Mouse (Mus musculus): ENCODE data around the gene Lhx5. TPM values are rescaled to one million over a fixed set of nuclear protein-coding genes. Genes with fewer than 3 reads are reported as not detected.
A peak's percentile ranks its signal among the peaks of the same experiment; 100 is the strongest.

Gene Lhx5
- polyA plus RNA-seq, 1 experiment from 2014 or later: not detected

DNA sequence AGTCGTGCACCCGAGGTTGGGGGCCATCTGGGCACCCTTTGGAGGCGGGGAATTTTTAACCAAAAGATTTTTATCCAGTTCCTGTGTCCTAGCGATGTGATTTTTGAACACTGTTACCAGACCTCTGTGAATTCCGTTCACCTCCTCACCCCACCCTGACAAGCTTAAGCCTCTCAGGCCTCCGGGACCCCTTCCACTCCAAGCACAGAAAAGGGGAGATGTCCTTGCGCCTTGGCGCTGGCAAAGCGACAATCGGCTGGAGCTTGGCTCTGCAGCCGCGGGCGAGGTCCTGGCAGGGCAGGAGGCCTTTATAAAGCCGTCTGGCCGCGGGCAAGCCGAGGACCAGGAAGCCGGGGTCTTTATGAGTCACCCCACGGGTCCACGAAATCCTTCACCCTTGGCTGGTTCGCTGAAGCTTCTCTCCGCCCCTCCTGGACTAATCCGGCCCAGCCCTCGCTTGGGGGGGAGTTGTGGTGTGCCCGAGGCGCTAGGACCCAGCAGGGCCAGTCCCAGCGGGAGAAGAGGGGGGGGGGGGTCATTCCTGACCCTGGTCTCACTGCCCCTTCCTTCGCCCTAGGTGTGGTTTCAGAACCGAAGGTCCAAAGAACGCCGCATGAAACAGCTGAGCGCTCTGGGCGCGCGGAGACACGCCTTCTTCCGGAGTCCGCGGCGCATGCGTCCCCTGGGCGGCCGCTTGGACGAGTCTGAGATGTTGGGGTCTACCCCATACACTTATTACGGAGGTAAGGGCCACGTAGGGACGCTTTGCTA, 4.4 kb downstream of the Lhx5 start:
- TF ChIP-seq CTCF (IDR thresholded peaks at IDR 0.05; ENCODE audit: low read depth): no peak
- Histone ChIP-seq H3K4me3 (replicated peaks; ENCODE audit: low read depth, low read length) (peak overlapping the region; percentile 36), H3K27me3 (ENCODE audit: insufficient read depth, low read length) (peaks cover 91% of the 10 kb centered on the region), H3K36me3 (ENCODE audit: insufficient read depth, low read length) (no peaks in the 10 kb centered on the region), H3K4me2 (ENCODE audit: low read length) (peak overlapping the region; percentile 58), H3K9ac (ENCODE audit: low read depth, low read length) (no peak overlapping the region), H3K9me3 (replicated peaks; ENCODE audit: low read length) (no peaks in the 10 kb centered on the region), H3K4me1 (replicated peaks; ENCODE audit: insufficient read depth, low read length) (peaks cover 8% of the 10 kb centered on the region; the same call in 1 of the 2 replicates), H3K27ac (no peak overlapping the region)
- DNase-seq (ENCODE audit: low spot score) (no peak), ATAC-seq (replicated peaks; ENCODE audit: low FRiP score, low read depth) (peak; percentile 47; the same call in 1 of the 2 replicates)
- WGBS: 1% methylated on average over 47 of the region's 47 CpGs

DNA sequence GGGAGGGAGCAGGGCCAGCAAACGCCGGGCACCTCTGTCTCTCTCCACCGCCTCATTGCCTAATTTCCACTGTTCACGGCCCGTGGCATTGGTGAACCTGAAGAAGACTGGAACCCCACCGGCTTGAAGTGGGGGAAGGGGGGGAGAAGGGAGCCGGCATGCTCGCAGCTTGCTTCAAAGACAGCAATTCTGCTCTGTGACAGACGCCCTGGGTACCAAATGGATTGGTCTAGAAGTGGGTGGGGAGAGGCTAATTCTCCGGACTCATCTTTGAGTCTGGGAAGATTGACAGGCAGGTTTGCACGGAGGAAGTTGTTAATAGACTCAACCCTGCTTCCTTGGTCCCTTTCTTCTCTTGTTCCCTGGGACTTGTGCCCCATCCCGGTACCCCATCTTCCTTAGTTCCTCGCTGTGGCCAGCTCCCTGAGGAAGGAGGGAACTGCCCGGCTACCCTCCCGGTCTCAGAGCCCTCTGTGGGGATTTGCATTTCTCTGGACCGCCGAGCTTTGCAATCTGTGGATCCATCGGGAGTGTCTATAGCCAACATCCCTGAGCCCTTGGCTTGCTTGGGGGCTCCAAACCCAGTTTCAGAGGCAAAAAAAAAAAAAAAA, 5.5 kb downstream of the Lhx5 start:
- Histone ChIP-seq H3K9ac (ENCODE audit: low read depth, low read length) (no peak overlapping the region), H3K4me1 (replicated peaks; ENCODE audit: insufficient read depth, low read length) (peaks cover 8% of the 10 kb centered on the region; the same call in 1 of the 2 replicates), H3K4me2 (ENCODE audit: low read length) (no peak overlapping the region), H3K36me3 (ENCODE audit: insufficient read depth, low read length) (no peaks in the 10 kb centered on the region), H3K27me3 (ENCODE audit: insufficient read depth, low read length) (peaks cover 80% of the 10 kb centered on the region), H3K27ac (no peak overlapping the region), H3K4me3 (replicated peaks; ENCODE audit: low read depth, low read length) (no peak overlapping the region), H3K9me3 (replicated peaks; ENCODE audit: low read length) (no peaks in the 10 kb centered on the region)
- WGBS: under 1% methylated on average over 18 of the region's 18 CpGs
- DNase-seq (ENCODE audit: low spot score) (no peak), ATAC-seq (replicated peaks; ENCODE audit: low FRiP score, low read depth) (no peak)
- no peak for TF ChIP-seq CTCF (IDR thresholded peaks at IDR 0.05; ENCODE audit: low read depth)

DNA sequence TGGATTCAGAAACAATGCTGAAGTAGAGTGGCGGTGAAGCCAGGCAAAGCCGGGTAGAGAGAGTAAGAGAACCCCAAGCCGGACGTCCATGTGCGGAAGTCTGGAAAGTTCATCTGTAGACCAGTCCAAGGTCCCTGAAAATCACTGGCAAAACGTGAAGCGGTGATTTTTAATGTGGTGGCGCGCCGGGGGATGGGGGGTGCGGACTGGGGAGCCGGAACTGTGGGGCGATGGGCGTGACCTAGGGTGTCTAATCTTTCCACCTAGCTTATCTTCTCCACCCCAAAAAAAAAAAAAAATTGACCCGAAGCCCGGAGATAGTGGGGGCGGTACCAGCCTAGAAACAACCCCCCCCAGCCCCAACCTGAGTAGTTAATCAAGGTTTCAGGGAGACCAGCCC, 6.0 kb downstream of the Lhx5 start:
- DNase-seq (ENCODE audit: low spot score) (no peak), ATAC-seq (replicated peaks; ENCODE audit: low FRiP score, low read depth) (no peak)
- Histone ChIP-seq H3K36me3 (ENCODE audit: insufficient read depth, low read length) (no peaks in the 10 kb centered on the region), H3K9me3 (replicated peaks; ENCODE audit: low read length) (no peaks in the 10 kb centered on the region), H3K4me1 (replicated peaks; ENCODE audit: insufficient read depth, low read length) (peaks cover 8% of the 10 kb centered on the region; the same call in 1 of the 2 replicates), H3K4me3 (replicated peaks; ENCODE audit: low read depth, low read length) (no peak overlapping the region), H3K9ac (ENCODE audit: low read depth, low read length) (no peak overlapping the region), H3K27me3 (ENCODE audit: insufficient read depth, low read length) (peaks cover 75% of the 10 kb centered on the region), H3K4me2 (ENCODE audit: low read length) (no peak overlapping the region), H3K27ac (no peak overlapping the region)
- TF ChIP-seq CTCF (IDR thresholded peaks at IDR 0.05; ENCODE audit: low read depth): no peak
- 2% methylated on average over 16 of the region's 17 CpGs for WGBS

DNA sequence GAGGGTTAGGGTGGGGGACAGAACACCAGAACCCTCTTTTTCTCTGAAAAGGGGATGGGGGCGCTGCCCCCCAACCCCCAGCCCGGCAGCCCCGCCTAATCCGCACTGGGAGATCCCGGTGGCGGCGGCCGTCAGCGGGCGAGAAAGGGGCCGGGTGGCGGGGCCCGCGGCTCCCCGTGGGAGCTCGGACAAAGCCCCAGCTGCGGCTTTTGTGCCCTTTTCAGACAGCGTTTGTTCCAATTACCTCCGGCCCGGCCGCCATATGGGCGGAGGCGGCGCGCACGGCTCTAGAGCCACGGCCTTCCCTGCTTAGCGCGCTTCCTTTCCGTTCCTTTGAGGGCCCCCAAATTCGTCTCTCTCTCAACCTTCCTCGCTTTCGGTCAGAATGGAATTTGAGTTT, 6.5 kb downstream of the Lhx5 start:
- H3K4me2 ChIP-seq (ENCODE audit: low read length): no peak overlapping the region
- no peak for ATAC-seq (replicated peaks; ENCODE audit: low FRiP score, low read depth)

DNA sequence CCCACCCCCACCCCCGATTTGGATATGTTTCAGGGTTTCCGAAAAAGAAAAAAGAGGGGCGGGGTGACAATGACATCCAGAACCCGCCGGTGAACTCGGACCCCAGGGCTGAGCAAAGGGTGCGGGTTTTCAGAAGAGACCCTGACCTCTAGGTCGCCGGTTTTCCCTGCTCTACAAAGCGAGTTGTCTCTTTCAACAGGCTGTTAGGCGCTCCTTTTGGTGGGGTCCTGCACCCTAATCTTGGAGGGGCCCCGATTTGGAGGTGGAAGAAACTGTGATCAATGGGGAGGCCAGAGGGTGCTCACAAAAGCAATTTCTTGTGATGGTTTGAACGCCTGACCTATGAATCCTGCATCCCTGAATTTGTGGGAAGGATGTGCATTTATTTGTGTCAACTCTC, 7.0 kb downstream of the Lhx5 start:
- TF ChIP-seq CTCF (IDR thresholded peaks at IDR 0.05; ENCODE audit: low read depth): no peak
- WGBS: 3% methylated on average over 13 of the region's 13 CpGs
- peaks cover 70% of the 10 kb centered on the region for H3K27me3 ChIP-seq (ENCODE audit: insufficient read depth, low read length)
- no peaks in the 10 kb centered on the region for H3K9me3 ChIP-seq (replicated peaks; ENCODE audit: low read length)
- no peak overlapping the region for H3K4me3 ChIP-seq (replicated peaks; ENCODE audit: low read depth, low read length)
- H3K36me3 ChIP-seq (ENCODE audit: insufficient read depth, low read length): no peaks in the 10 kb centered on the region
- ATAC-seq (replicated peaks; ENCODE audit: low FRiP score, low read depth) (no peak), DNase-seq (ENCODE audit: low spot score) (no peak)
- peaks cover 8% of the 10 kb centered on the region; the same call in 1 of the 2 replicates for H3K4me1 ChIP-seq (replicated peaks; ENCODE audit: insufficient read depth, low read length)
- H3K27ac ChIP-seq: no peak overlapping the region
- no peak overlapping the region for H3K4me2 ChIP-seq (ENCODE audit: low read length)
- no peak overlapping the region for H3K9ac ChIP-seq (ENCODE audit: low read depth, low read length)

More for the DNA sequence above, 6.5 kb downstream of the Lhx5 start:
- H3K4me1 ChIP-seq (replicated peaks; ENCODE audit: insufficient read depth, low read length): peaks cover 8% of the 10 kb centered on the region; the same call in 1 of the 2 replicates
- H3K9ac ChIP-seq (ENCODE audit: low read depth, low read length): no peak overlapping the region
- no peaks in the 10 kb centered on the region for H3K9me3 ChIP-seq (replicated peaks; ENCODE audit: low read length)
- no peak for DNase-seq (ENCODE audit: low spot score)
- no peak for TF ChIP-seq CTCF (IDR thresholded peaks at IDR 0.05; ENCODE audit: low read depth)
- under 1% methylated on average over 33 of the region's 33 CpGs for WGBS
- H3K27me3 ChIP-seq (ENCODE audit: insufficient read depth, low read length): peaks cover 72% of the 10 kb centered on the region
- H3K27ac ChIP-seq: no peak overlapping the region
- H3K36me3 ChIP-seq (ENCODE audit: insufficient read depth, low read length): no peaks in the 10 kb centered on the region
- no peak overlapping the region for H3K4me3 ChIP-seq (replicated peaks; ENCODE audit: low read depth, low read length)

DNA sequence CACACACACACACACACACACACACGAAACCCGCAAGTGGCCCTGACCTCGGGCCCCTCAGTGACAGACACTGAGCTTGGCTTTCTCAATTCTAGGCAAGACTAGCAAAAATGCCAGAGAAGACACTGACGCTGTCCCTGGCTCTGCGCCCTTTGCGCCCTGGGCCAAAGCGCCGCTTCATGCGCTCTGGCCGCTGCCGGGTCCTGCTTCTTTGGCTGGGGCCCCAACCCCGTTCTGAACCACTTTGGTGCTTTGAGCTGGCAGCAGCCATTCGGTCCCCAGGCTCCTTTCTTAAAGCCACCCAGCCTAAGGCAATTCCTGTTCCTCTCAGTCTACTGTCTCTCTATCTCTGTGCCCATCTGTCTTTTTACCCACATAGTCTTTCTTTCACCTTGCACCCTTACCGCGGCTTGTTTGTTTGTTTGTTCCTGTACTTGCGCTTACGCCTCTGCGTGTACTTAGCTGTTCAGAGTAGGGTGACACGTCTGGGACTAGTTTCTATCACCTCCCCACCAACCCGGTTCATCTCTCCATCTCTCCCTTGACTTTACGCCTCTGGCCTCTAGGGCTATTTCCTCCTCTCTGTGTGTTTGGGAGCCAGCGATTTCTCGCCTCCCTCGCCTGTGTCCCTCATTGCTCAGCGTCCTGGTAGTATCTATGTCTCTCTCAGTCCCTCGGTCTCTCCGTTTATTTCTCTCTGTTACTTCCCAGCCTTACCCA, 7.7 kb downstream of the Lhx5 start:
- peaks cover 64% of the 10 kb centered on the region for H3K27me3 ChIP-seq (ENCODE audit: insufficient read depth, low read length)
- DNase-seq (ENCODE audit: low spot score) (peak; percentile 15), ATAC-seq (replicated peaks; ENCODE audit: low FRiP score, low read depth) (no peak)
- H3K4me2 ChIP-seq (ENCODE audit: low read length): peak overlapping the region; percentile 50; the same call in 1 of the 2 replicates
- H3K9me3 ChIP-seq (replicated peaks; ENCODE audit: low read length): no peaks in the 10 kb centered on the region
- no peak overlapping the region for H3K4me3 ChIP-seq (replicated peaks; ENCODE audit: low read depth, low read length)
- H3K27ac ChIP-seq: no peak overlapping the region
- H3K9ac ChIP-seq (ENCODE audit: low read depth, low read length): no peak overlapping the region
- H3K4me1 ChIP-seq (replicated peaks; ENCODE audit: insufficient read depth, low read length): peaks cover 8% of the 10 kb centered on the region; the same call in 1 of the 2 replicates
- no peaks in the 10 kb centered on the region for H3K36me3 ChIP-seq (ENCODE audit: insufficient read depth, low read length)
- WGBS: 1% methylated on average over 27 of the region's 27 CpGs
- no peak for TF ChIP-seq CTCF (IDR thresholded peaks at IDR 0.05; ENCODE audit: low read depth)

All from kidney, postnatal 0 days (tissue).